Mouse (Mus musculus) olfactory bulb, adult 2 months (tissue): ENCODE results near the gene Bicd2.

Experiments
- CTCF ChIP-seq: fragments of 200-500 bp; IDR thresholded peaks from 2 replicates; pipeline ENCODE4 v1.5.1; 2012; ENCODE audit warnings: low read depth, mild to moderate bottlenecking, low read length, moderate library complexity; ENCODE audit not compliant: insufficient read depth
- POLR2A ChIP-seq: fragments of 200-500 bp; IDR thresholded peaks from 2 replicates; pipeline ENCODE4 v1.6.1; 2012; ENCODE audit warnings: mild to moderate bottlenecking, low read depth, low read length, moderate library complexity; ENCODE audit not compliant: insufficient read depth

GRCm38 (mm10) chr13:49398191-49398590, 56.8 kb downstream of the Bicd2 start:
- no peak for TF ChIP-seq CTCF
- TF ChIP-seq POLR2A, result no peak
